Mouse (Mus musculus) CH12.LX (cell line): ENCODE results near the gene Mt4. TPM values are rescaled to one million over a fixed set of nuclear protein-coding genes. Genes with fewer than 3 reads are reported as not detected.

Source experiments
- DNase-seq: peaks from one replicate; pipeline ENCODE4 v3.0.0-alpha.2; 2013; ENCODE audit errors: extremely low read depth
- H3K27ac ChIP-seq: 2 replicates; pipeline ENCODE4 v1.5.1; 2012; ENCODE audit warnings: low read depth, mild to moderate bottlenecking, control low read depth, moderate library complexity; ENCODE audit not compliant: insufficient read depth
- H3K27me3 ChIP-seq: replicated peaks from 2 replicates; pipeline ENCODE3; 2012; ENCODE audit warnings: inconsistent platforms
- H3K36me3 ChIP-seq, 2 experiments: replicated peaks in 1 of 2; 2 replicates each; pipeline versions ENCODE3 to v1.6.1; 2012; ENCODE audit warnings: inconsistent platforms in 1 of 2, low read length in 1 of 2, mild to moderate bottlenecking in 1 of 2, mixed read lengths in 1 of 2, moderate library complexity in 1 of 2; ENCODE audit not compliant: control insufficient read depth in 1 of 2, insufficient read depth in 1 of 2
- H3K4me1 ChIP-seq, 2 experiments: 2 replicates each; pipeline ENCODE4 v1.6.1; 2012; ENCODE audit warnings: inconsistent platforms in 1 of 2, moderate library complexity in 1 of 2; ENCODE audit not compliant: insufficient read depth in 2 of 2, control insufficient read depth in 1 of 2
- H3K4me2 ChIP-seq: 2 replicates; pipeline ENCODE4 v1.6.1; 2012; ENCODE audit warnings: low read depth, mild to moderate bottlenecking, control low read depth; ENCODE audit not compliant: poor library complexity, insufficient read depth, severe bottlenecking
- H3K4me3 ChIP-seq, 3 experiments: fragments of 150-350 bp in 1 of 3; sonication (generic) in 1 of 3; replicated peaks in 1 of 3; 2 replicates each; pipeline versions ENCODE3 to v1.5.1; 2011 to 2012; ENCODE audit warnings: low read depth in 2 of 3, low read length in 2 of 3, mild to moderate bottlenecking in 2 of 3, moderate library complexity in 2 of 3, control low read depth in 1 of 3, improper control_type of control experiment in 1 of 3, inconsistent platforms in 1 of 3, mixed read lengths in 1 of 3; ENCODE audit not compliant: poor library complexity in 1 of 3
- H3K79me2 ChIP-seq: replicated peaks from 2 replicates; pipeline ENCODE4 v1.6.1; 2012; ENCODE audit warnings: mild to moderate bottlenecking, moderate library complexity; ENCODE audit not compliant: control insufficient read depth, poor library complexity, insufficient read depth, severe bottlenecking; ENCODE audit errors: extremely low read depth
- H3K9ac ChIP-seq: 2 replicates; pipeline ENCODE4 v1.6.1; 2012; ENCODE audit warnings: low read depth, mild to moderate bottlenecking, control low read depth, moderate library complexity; ENCODE audit not compliant: insufficient read depth
- H3K9me3 ChIP-seq: replicated peaks from 2 replicates; pipeline ENCODE3; 2012; ENCODE audit warnings: low read length, inconsistent platforms, mixed read lengths
- CHD1 ChIP-seq: IDR thresholded peaks from 2 replicates; pipeline ENCODE4 v1.6.1; 2012; ENCODE audit warnings: low read depth, low read length, improper control_type of control experiment, inconsistent platforms
- CTCF ChIP-seq, 2 experiments: IDR thresholded peaks in 1 of 2; conservative IDR thresholded peaks in 1 of 2; 2 replicates each; pipeline ENCODE4 v1.5.1; 2011 to 2012; ENCODE audit warnings: low read depth in 2 of 2, low read length in 2 of 2, improper control_type of control experiment in 1 of 2, inconsistent platforms in 1 of 2, mild to moderate bottlenecking in 1 of 2, moderate library complexity in 1 of 2
- EP300 ChIP-seq: IDR thresholded peaks from 2 replicates; pipeline ENCODE4 v1.6.1; 2011; ENCODE audit warnings: low read length, improper control_type of control experiment
- ETS1 ChIP-seq: conservative IDR thresholded peaks from 2 replicates; pipeline ENCODE4 v1.6.1; 2012; ENCODE audit warnings: low read depth, mild to moderate bottlenecking, inconsistent platforms, low read length, improper control_type of control experiment, moderate library complexity
- IRF4 ChIP-seq: IDR thresholded peaks from 2 replicates; pipeline ENCODE4 v1.6.1; 2014; ENCODE audit warnings: low read depth, mild to moderate bottlenecking, inconsistent platforms, low read length, improper control_type of control experiment
- KAT2A ChIP-seq: IDR thresholded peaks from 2 replicates; pipeline ENCODE4 v1.6.1; 2012; ENCODE audit warnings: low read length, improper control_type of control experiment, inconsistent platforms; ENCODE audit not compliant: insufficient replicate concordance
- MAFK ChIP-seq: IDR thresholded peaks from 2 replicates; pipeline ENCODE4 v1.6.1; 2011; ENCODE audit warnings: low read length, improper control_type of control experiment; ENCODE audit not compliant: insufficient replicate concordance
- MAX ChIP-seq: IDR thresholded peaks from 2 replicates; pipeline ENCODE4 v1.6.1; 2011; ENCODE audit warnings: low read length, improper control_type of control experiment
- MAZ ChIP-seq: IDR thresholded peaks from 2 replicates; pipeline ENCODE4 v1.6.1; 2012; ENCODE audit warnings: low read depth, mild to moderate bottlenecking, inconsistent platforms, low read length, improper control_type of control experiment, moderate library complexity
- MEF2A ChIP-seq: IDR thresholded peaks from 2 replicates; pipeline ENCODE4 v1.6.1; 2014; ENCODE audit warnings: low read depth, mild to moderate bottlenecking, inconsistent platforms, low read length, improper control_type of control experiment, borderline replicate concordance
- MXI1 ChIP-seq: IDR thresholded peaks from 2 replicates; pipeline ENCODE4 v1.6.1; 2011; ENCODE audit warnings: mild to moderate bottlenecking, low read depth, low read length, improper control_type of control experiment
- NELFE ChIP-seq: IDR thresholded peaks from 2 replicates; pipeline ENCODE4 v1.6.1; 2011; ENCODE audit warnings: low read depth, low read length, improper control_type of control experiment
- PAX5 ChIP-seq: IDR thresholded peaks from 2 replicates; pipeline ENCODE4 v1.6.1; 2012; ENCODE audit warnings: low read length, inconsistent platforms, mixed read lengths
- POLR2A ChIP-seq: IDR thresholded peaks from 2 replicates; pipeline ENCODE4 v1.6.1; 2011; ENCODE audit warnings: low read depth, mild to moderate bottlenecking, improper control_type of control experiment, low read length
- POLR2AphosphoS2 ChIP-seq: IDR thresholded peaks from 2 replicates; pipeline ENCODE4 v1.6.1; 2011; ENCODE audit warnings: low read depth, low read length, improper control_type of control experiment
- RCOR1 ChIP-seq: conservative IDR thresholded peaks from 2 replicates; pipeline ENCODE4 v1.6.1; 2012; ENCODE audit warnings: low read depth, mild to moderate bottlenecking, inconsistent platforms, low read length, improper control_type of control experiment
- SIN3A ChIP-seq: IDR thresholded peaks from 2 replicates; pipeline ENCODE4 v1.6.1; 2012; ENCODE audit warnings: low read length, improper control_type of control experiment, inconsistent platforms
- SMC3 ChIP-seq: IDR thresholded peaks from 2 replicates; pipeline ENCODE4 v1.6.1; 2011; ENCODE audit warnings: low read depth, low read length, improper control_type of control experiment
- TBP ChIP-seq: conservative IDR thresholded peaks from 2 replicates; pipeline ENCODE4 v1.6.1; 2011; ENCODE audit warnings: low read depth, low read length, improper control_type of control experiment
- UBTF ChIP-seq: IDR thresholded peaks from 2 replicates; pipeline ENCODE4 v1.6.1; 2012; ENCODE audit warnings: low read depth, mild to moderate bottlenecking, inconsistent platforms, low read length, improper control_type of control experiment, moderate library complexity
- ZC3H11A ChIP-seq: IDR thresholded peaks from 2 replicates; pipeline ENCODE4 v1.6.1; 2012; ENCODE audit warnings: low read depth, mild to moderate bottlenecking, inconsistent platforms, low read length, improper control_type of control experiment
- ZKSCAN1 ChIP-seq: IDR thresholded peaks from 2 replicates; pipeline ENCODE4 v1.6.1; 2012; ENCODE audit warnings: low read depth, inconsistent platforms, low read length, improper control_type of control experiment, borderline replicate concordance
- ZMIZ1 ChIP-seq: IDR thresholded peaks from 2 replicates; pipeline ENCODE4 v1.6.1; 2012; ENCODE audit warnings: low read depth, mild to moderate bottlenecking, inconsistent platforms, low read length, improper control_type of control experiment
- ZNF384 ChIP-seq: IDR thresholded peaks from 2 replicates; pipeline ENCODE4 v1.6.1; 2012; ENCODE audit warnings: low read depth, low read length, improper control_type of control experiment, inconsistent platforms
- dilution Hi-C: fragments of 300-500 bp; cut with MboI; formaldehyde crosslinking; loops from 2 replicates; pipeline ENCODE4 v1.14.3; 2020; ENCODE audit warnings: low sequenced_read_pairs; ENCODE audit not compliant: extremely low pct_unique_long_range_greater_than_20kb, extremely low pct_ligation_motif_present
- in situ Hi-C: fragments of 300-500 bp; cut with MboI; formaldehyde crosslinking; loops from 3 replicates; pipeline ENCODE4 v1.14.3; 2019; ENCODE audit warnings: low sequenced_read_pairs, low pct_ligation_motif_present, low pct_unique_long_range_greater_than_20kb, mixed read lengths
- polyA plus RNA-seq: library from polyadenylated mRNA; unstranded; fragments of >175 nt; gene quantifications from 2 replicates; pipeline ENCODE4 v1.2.1, GENCODE M21; 2012; ENCODE audit warnings: low read depth; ENCODE audit not compliant: insufficient read length
- total RNA-seq, 2 experiments: library from RNA; depleted of rRNA; stranded (reverse); fragments of 300-350 nt in 1 of 2; fragments of >200 nt in 1 of 2; gene quantifications; 2 replicates each; pipeline ENCODE4 v1.2.3; 2012 to 2014

Mt4 gene
- total and polyA plus RNA-seq, 3 experiments = not detected

GRCm38 (mm10) chr8:94127711-94128110 is 9.3 kb upstream of the Mt4 start:
- dilution Hi-C loops = no loop called here

GRCm38 (mm10) chr8:94129133-94129789 is 7.7 kb upstream of the Mt4 start:
- Histone ChIP-seq H3K79me2 (no peaks in the 10 kb centered on the region), H3K27me3 (peaks cover 6% of the 10 kb centered on the region), H3K9me3 (peaks cover 4% of the 10 kb centered on the region), H3K4me3 (no peak overlapping the region), H3K36me3 (no peaks in the 10 kb centered on the region), H3K4me1 (no peaks in the 10 kb centered on the region), H3K9ac (no peak overlapping the region), H3K27ac (no peak overlapping the region), H3K4me2 (no peak overlapping the region)
- in situ Hi-C loops (no loop called here), dilution Hi-C loops (no loop called here)
- TF ChIP-seq PAX5 = no peak
- TF ChIP-seq ZNF384 = no peak
- TF ChIP-seq MXI1 = no peak
- TF ChIP-seq EP300 = no peak
- no peak for TF ChIP-seq UBTF
- no peak for TF ChIP-seq IRF4
- TF ChIP-seq ZMIZ1 = no peak
- no peak for TF ChIP-seq TBP
- DNase-seq = no peak

More at GRCm38 (mm10) chr8:94127711-94128110, 9.3 kb upstream of the Mt4 start:
- DNase-seq = no peak
- in situ Hi-C loops = no loop called here
- Histone ChIP-seq H3K4me3 (no peak overlapping the region), H3K79me2 (no peaks in the 10 kb centered on the region), H3K9me3 (no peaks in the 10 kb centered on the region), H3K36me3 (no peaks in the 10 kb centered on the region), H3K4me1 (peaks cover 5 to 6% of the 10 kb centered on the region in 2 experiments; a peak in 2 of 4 replicates), H3K27ac (no peak overlapping the region), H3K27me3 (peaks cover 8% of the 10 kb centered on the region), H3K9ac (no peak overlapping the region), H3K4me2 (no peak overlapping the region)
- TF ChIP-seq CTCF (conservative IDR thresholded peaks at IDR 0.05 in 1 of 2, IDR thresholded peaks at IDR 0.05 in 1 of 2; ENCODE audit: low read depth in 2 of 2, low read length in 2 of 2) = no peak
- no peak for TF ChIP-seq ETS1
- TF ChIP-seq POLR2AphosphoS2 = no peak
- TF ChIP-seq RCOR1 = no peak
- TF ChIP-seq SMC3 = no peak
- no peak for TF ChIP-seq IRF4

GRCm38 (mm10) chr8:94130126-94130525 is 6.9 kb upstream of the Mt4 start:
- H3K27ac ChIP-seq = no peak overlapping the region
- TF ChIP-seq POLR2A (no peak), MEF2A (no peak), SIN3A (no peak), ZC3H11A (no peak), MAX (no peak), UBTF (no peak), NELFE (no peak), SMC3 (no peak), MAFK (no peak), KAT2A (no peak), RCOR1 (no peak), ETS1 (no peak), ZKSCAN1 (no peak), IRF4 (no peak), CHD1 (no peak), ZMIZ1 (no peak), TBP (no peak), MAZ (no peak)
- TF ChIP-seq, all 38 proteins: peak for 0
- Histone ChIP-seq H3K36me3 (no peaks in the 10 kb centered on the region), H3K27me3 (peaks cover 3% of the 10 kb centered on the region), H3K4me2 (no peak overlapping the region), H3K79me2 (no peaks in the 10 kb centered on the region), H3K9ac (no peak overlapping the region), H3K4me3 (no peak overlapping the region), H3K9me3 (peaks cover 4% of the 10 kb centered on the region), H3K4me1 (peaks cover 0 to 5% of the 10 kb centered on the region in 2 experiments; a peak in 2 of 4 replicates)
- in situ Hi-C loops = no loop called here
- no peak for DNase-seq
- dilution Hi-C loops = no loop called here
